Mouse (Mus musculus) CD4-positive, CD25-positive, alpha-beta regulatory T cell, adult 2 months (primary cell): ENCODE data around the gene Map3k9.

Source experiments
- DNase-seq: peaks from one replicate; pipeline ENCODE4 v3.0.0-alpha.2; 2012; ENCODE audit warnings: low read depth, low spot score

The Map3k9 gene

GRCm38 (mm10) chr12:81719161-81719560, 61.8 kb downstream of the Map3k9 start:
- peak; percentile 4 for DNase-seq

- no peak for DNase-seq
These were observed 68.4 kb downstream of the Map3k9 start for GRCm38 (mm10) chr12:81712618-81713017.

GRCm38 (mm10) chr12:81702903-81703302, 78.1 kb downstream of the Map3k9 start:
- no peak for DNase-seq

DNA sequence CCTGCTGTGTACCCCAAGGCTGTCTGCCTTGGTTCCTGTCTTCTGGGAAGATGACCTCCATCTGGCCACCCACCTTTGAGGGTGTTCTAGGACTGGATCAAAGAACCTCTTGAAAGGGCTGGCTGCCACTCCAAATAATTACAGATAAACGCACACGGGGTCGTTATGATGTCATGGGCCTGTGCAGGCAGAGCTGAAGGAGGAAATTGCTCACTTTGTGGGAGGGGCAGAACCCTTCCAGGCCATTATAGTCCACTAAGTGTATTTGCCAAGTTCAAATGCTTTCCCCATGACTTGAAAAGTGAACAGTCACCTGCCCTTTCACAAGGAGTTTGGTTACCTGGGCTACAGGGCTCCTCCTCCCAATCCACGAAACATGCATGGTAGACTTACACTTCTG, 83.0 kb downstream of the Map3k9 start:
- no peak for DNase-seq

DNA sequence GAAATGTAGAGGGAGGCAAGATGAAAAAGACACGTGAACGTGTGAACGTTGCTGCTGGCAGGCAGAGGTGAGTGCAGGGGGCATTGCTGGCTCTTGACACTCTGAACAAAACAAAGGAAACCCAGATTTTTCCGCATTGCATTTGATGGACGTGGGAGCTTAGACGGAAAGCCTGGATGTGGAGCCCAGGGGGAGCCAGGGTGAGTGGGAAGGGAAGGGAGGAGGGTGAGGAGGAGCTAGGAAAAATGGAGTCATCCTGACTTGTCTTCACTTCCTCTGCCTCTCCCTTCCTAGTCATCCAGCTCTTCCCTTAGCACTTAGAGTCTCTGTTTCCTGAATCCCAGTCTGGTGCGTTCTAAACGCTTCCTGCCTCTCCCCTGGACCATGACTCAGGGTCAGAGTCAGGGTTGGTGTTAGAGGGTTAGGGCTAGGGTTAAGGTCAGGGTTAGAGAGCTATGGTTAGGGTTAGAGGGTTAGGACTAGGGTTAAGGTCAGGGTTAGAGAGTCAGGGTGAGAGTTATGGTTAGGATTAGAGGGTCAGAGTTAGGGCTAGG, 89.7 kb downstream of the Map3k9 start:
- DNase-seq: no peak

DNA sequence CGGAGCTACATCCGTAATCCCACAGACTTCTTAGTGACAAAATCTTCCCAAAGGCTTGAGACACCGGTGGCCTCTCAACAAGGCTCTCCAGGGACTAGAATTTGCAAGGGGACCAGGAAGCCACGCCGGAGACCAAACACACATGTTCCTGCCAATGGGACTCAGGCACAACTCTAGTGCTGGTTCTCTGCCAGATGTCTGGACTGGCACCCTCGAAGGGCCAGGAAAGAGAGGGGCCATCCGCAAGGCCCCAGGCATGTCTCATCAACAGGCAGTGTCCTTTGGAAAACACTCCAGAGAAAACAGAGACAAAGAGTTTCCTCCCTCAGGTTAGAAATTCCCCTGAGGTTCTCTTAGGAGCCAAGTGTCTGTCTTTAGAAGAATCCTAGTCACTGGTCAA, 90.2 kb downstream of the Map3k9 start:
- DNase-seq: no peak

DNA sequence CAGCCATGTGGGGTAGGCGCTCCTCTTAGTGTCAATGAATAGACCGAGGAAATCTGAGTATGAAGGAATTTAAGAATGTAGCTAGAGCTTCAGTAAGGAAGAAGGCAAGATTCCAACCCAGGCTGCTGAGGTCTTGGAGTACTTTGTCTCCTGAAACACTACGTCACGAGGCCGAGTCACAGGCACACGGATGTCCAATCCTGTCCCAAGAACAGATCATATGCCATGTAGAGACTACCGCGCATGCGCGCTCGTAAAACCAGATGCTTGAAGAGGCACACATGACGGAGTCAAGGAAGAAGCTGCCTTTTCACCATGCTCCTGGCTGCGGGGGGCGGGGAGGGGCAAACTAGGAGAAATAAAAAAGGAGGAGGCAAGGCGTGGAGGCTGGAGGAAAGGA, 90.9 kb downstream of the Map3k9 start:
- no peak for DNase-seq

DNA sequence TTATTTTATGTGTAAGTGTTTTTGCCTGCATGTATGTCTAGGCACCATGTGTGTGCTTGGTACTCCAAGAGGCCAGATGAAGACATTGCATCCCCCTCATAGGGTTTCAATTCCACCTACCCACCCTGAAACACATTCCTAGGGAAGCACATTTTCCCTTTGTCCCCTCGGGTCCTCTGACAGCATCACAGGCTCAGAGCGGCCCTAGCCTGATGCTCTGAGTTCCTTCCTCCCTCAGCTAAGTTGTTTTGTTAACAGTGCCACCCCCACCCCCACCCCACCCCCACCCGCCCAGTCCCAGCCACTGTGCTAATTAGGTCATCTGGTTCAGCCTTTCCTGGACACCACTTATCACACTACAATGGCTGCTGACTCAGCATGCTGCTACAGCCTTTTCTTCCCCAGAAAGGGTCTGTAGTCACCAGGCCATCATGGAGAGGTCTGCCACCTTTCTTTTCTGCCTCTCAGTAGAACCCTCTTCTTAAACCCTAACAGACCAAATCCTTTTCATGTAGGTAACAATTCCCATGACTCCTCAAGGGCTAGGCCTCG, 91.4 kb downstream of the Map3k9 start:
- no peak for DNase-seq

DNA sequence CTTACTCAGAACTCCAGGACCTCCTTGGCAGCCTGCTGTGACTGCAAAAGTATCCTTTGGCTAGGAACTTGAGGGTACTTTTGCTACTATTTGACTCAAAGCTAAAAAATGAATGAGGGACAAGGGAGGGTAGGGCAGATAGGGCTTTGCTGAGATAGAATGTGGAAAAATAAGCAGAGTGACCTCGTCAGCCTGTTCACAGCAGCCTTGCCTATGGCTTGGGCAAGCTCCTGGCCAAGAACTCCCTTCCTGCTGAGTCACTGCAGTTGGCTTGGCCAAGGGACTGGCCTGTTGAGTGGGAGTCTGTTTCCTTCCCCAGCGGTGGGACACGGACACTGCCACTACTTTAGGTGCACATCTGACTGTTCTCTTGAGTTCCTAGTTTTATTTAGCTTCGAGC, 92.4 kb downstream of the Map3k9 start:
- no peak for DNase-seq

DNA sequence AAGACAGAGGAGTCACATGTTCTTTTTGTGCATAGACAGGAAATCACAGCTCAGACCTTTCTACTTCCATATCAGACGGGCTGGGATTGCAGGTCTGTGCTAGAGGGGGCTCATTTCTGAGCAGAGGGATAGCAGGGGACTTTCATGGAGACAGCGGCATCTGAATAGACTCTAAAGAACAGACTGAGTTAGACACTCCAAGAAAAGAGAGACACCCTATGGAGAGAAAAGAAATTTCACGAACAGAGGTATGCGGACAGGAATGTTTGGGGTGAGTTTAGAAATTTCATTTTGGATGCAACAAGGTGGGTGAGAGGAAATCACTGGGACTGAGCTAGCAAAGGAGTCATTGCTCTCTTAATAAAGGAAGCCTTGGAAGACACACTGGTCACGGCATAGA, 93.1 kb downstream of the Map3k9 start:
- no peak for DNase-seq

- DNase-seq: no peak
These were observed 94.4 kb downstream of the Map3k9 start for GRCm38 (mm10) chr12:81686406-81687117.

- DNase-seq: no peak
These were observed 95.0 kb downstream of the Map3k9 start for GRCm38 (mm10) chr12:81685981-81686380.

- DNase-seq: no peak
These were observed 96.9 kb downstream of the Map3k9 start for GRCm38 (mm10) chr12:81684096-81684495.

- no peak for DNase-seq
These were observed 97.6 kb downstream of the Map3k9 start for GRCm38 (mm10) chr12:81683395-81683794.

GRCm38 (mm10) chr12:81679807-81680529, 101.0 kb downstream of the Map3k9 start:
- DNase-seq: no peak

- no peak for DNase-seq
These were observed 105.4 kb downstream of the Map3k9 start for GRCm38 (mm10) chr12:81675557-81675956.
